Mouse (Mus musculus): Measurements from ENCODE around the gene Zhx3. TPM values are rescaled to one million over a fixed set of nuclear protein-coding genes. Genes with fewer than 3 reads are reported as not detected.

Zhx3 gene
- total and polyA plus RNA-seq, 3 experiments, result 7.9 to 36.8 (median 36.7) TPM

GRCm38 (mm10) chr2:160778034-160778433, 94.8 kb downstream of the Zhx3 start:
- Histone ChIP-seq H3K27me3 (ENCODE audit: control insufficient read depth, insufficient read depth, low read length) (no peaks in the 10 kb centered on the region), H3K79me2 (replicated peaks; ENCODE audit: control insufficient read depth, insufficient read depth, low read length) (no peaks in the 10 kb centered on the region), H3K4me1 (ENCODE audit: control insufficient read depth, insufficient read depth, low read length) (no peaks in the 10 kb centered on the region; the same call in 1 of the 2 replicates), H3K9ac (ENCODE audit: low read depth, low read length) (no peak overlapping the region), H3K4me3 (no peak overlapping the region), H3K36me3 (ENCODE audit: control insufficient read depth, insufficient read depth, low read length) (peaks cover 4% of the 10 kb centered on the region; the same call in 1 of the 2 replicates), H3K27ac (no peak overlapping the region)
- WGBS, result 71% methylated on average over 2 of the region's 2 CpGs
- no peak for TF ChIP-seq POLR2A (IDR thresholded peaks at IDR 0.05; ENCODE audit: insufficient read depth, low read depth, low read length)
- TF ChIP-seq EP300 (IDR thresholded peaks at IDR 0.05; ENCODE audit: insufficient read depth, low read depth, low read length), result no peak
- TF ChIP-seq CTCF (IDR thresholded peaks at IDR 0.05), result no peak
- no peak for DNase-seq
- intact Hi-C loops (cut with DNase I), result no loop called here

DNA sequence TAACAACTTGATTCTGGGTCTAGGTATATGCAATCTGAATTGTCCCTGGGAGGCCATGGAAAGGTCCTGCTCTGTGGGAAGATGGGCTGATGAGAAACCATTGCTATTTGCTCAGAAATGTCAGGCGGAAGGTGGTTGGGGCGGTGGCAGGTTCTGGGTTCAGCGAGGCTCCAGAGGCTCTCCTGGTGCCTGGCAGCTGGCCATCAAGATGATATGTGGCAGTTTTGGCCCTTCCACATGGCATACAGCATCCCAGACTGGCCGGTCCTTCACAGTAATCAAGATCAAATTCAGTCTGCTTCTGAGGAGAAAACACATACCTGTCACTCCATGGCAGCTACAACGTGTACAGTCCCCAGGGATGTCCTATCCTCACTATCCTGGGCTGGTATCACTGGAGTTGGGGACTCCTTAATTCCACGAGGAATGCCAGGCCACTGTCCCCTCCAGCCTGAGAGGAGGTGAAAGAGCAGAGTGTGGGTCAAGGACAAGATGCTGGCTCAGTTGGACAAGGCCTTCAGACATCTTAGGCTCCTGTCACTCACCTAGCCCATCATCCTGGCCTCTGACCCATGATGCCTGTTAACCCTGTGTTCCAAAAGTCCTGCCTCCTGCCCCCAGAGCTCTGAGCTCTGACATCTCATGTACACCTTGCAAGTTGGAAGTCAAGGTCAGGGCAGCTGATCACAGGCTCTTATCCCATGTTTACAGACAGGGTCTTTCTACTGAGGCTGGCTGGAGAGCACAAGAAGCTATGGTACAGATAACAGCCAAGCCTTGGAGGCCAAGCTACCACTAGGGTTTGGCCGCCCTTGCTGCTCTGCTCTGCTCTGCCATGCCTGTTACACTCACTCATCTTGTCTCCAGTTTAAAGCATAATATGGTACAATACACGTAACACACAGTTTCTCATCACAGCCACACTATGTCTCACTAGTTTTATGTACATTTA, 101.2 kb downstream of the Zhx3 start:
- H3K27ac ChIP-seq, result no peak overlapping the region
- peak; percentile 4 to 20 for DNase-seq
- peaks cover 25% of the 10 kb centered on the region for H3K36me3 ChIP-seq (ENCODE audit: control insufficient read depth, insufficient read depth, low read length)

GRCm38 (mm10) chr2:160770871-160771270, 101.9 kb downstream of the Zhx3 start:
- TF ChIP-seq CTCF (IDR thresholded peaks at IDR 0.05), result no peak
- no peak for TF ChIP-seq EP300 (IDR thresholded peaks at IDR 0.05; ENCODE audit: insufficient read depth, low read depth, low read length)
- no peak for TF ChIP-seq POLR2A (IDR thresholded peaks at IDR 0.05; ENCODE audit: insufficient read depth, low read depth, low read length)
- no peak overlapping the region for H3K9ac ChIP-seq (ENCODE audit: low read depth, low read length)

More for the DNA sequence above, 101.2 kb downstream of the Zhx3 start:
- no peak overlapping the region for H3K9ac ChIP-seq (ENCODE audit: low read depth, low read length)
- 84% methylated on average over 8 of the region's 8 CpGs for WGBS
- no peak overlapping the region for H3K4me3 ChIP-seq
- no peaks in the 10 kb centered on the region; the same call in 1 of the 2 replicates for H3K79me2 ChIP-seq (replicated peaks; ENCODE audit: control insufficient read depth, insufficient read depth, low read length)
- H3K4me1 ChIP-seq (ENCODE audit: control insufficient read depth, insufficient read depth, low read length), result peaks cover 25% of the 10 kb centered on the region
- TF ChIP-seq POLR2A (IDR thresholded peaks at IDR 0.05; ENCODE audit: insufficient read depth, low read depth, low read length) (no peak), EP300 (IDR thresholded peaks at IDR 0.05; ENCODE audit: insufficient read depth, low read depth, low read length) (no peak), CTCF (IDR thresholded peaks at IDR 0.05) (no peak)
- intact Hi-C loops (cut with DNase I), result loop anchor here (2.0 kb wide), 1 partner anchor 19 kb away; no protein-coding TSS in a partner anchor
- no peaks in the 10 kb centered on the region for H3K27me3 ChIP-seq (ENCODE audit: control insufficient read depth, insufficient read depth, low read length)

GRCm38 (mm10) chr2:160770409-160770808, 102.4 kb downstream of the Zhx3 start:
- TF ChIP-seq POLR2A (IDR thresholded peaks at IDR 0.05; ENCODE audit: insufficient read depth, low read depth, low read length) (no peak), CTCF (IDR thresholded peaks at IDR 0.05) (no peak)
- no peaks in the 10 kb centered on the region for H3K27me3 ChIP-seq (ENCODE audit: control insufficient read depth, insufficient read depth, low read length)
- no peak for DNase-seq
- peaks cover 26% of the 10 kb centered on the region for H3K36me3 ChIP-seq (ENCODE audit: control insufficient read depth, insufficient read depth, low read length)
- H3K4me1 ChIP-seq (ENCODE audit: control insufficient read depth, insufficient read depth, low read length), result peaks cover 32% of the 10 kb centered on the region
- intact Hi-C loops (cut with DNase I), result no loop called here
- H3K79me2 ChIP-seq (replicated peaks; ENCODE audit: control insufficient read depth, insufficient read depth, low read length), result no peaks in the 10 kb centered on the region; the same call in 1 of the 2 replicates
- no peak overlapping the region for H3K4me3 ChIP-seq
- H3K9ac ChIP-seq (ENCODE audit: low read depth, low read length), result no peak overlapping the region
- H3K27ac ChIP-seq, result no peak overlapping the region

More at GRCm38 (mm10) chr2:160770871-160771270, 101.9 kb downstream of the Zhx3 start:
- WGBS, result 79% methylated on average over 1 of the region's 1 CpGs
- intact Hi-C loops (cut with DNase I), result no loop called here
- H3K79me2 ChIP-seq (replicated peaks; ENCODE audit: control insufficient read depth, insufficient read depth, low read length), result no peaks in the 10 kb centered on the region; the same call in 1 of the 2 replicates
- H3K4me1 ChIP-seq (ENCODE audit: control insufficient read depth, insufficient read depth, low read length), result peaks cover 31% of the 10 kb centered on the region
- DNase-seq, result peak in 1 of 2 experiments; percentile 12
- H3K36me3 ChIP-seq (ENCODE audit: control insufficient read depth, insufficient read depth, low read length), result peaks cover 25% of the 10 kb centered on the region
- no peaks in the 10 kb centered on the region for H3K27me3 ChIP-seq (ENCODE audit: control insufficient read depth, insufficient read depth, low read length)
- H3K4me3 ChIP-seq, result no peak overlapping the region
- no peak overlapping the region for H3K27ac ChIP-seq

DNA sequence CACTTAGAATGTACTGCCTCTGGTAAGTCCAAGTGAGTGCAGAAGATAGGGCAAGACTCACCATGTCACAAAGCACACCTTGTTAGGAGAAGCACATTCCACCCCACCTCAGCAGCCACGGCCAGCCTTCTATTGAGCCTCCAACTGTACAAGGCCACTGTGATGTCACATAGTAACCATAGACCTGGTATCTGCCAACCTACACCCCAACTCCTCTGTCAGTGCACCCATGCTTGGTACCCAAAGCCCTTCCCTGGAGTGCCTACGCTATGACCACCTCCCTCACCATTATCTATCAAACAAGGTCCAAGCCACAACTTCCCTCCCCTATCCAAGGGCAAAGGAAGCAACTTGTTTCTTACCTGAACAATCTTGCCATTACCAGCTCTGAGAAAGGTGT, 103.8 kb downstream of the Zhx3 start:
- TF ChIP-seq POLR2A (IDR thresholded peaks at IDR 0.05; ENCODE audit: insufficient read depth, low read depth, low read length), result no peak
- no peak for TF ChIP-seq CTCF (IDR thresholded peaks at IDR 0.05)
- TF ChIP-seq EP300 (IDR thresholded peaks at IDR 0.05; ENCODE audit: insufficient read depth, low read depth, low read length), result no peak
- no peak for DNase-seq
- Histone ChIP-seq H3K4me3 (no peak overlapping the region), H3K9ac (ENCODE audit: low read depth, low read length) (no peak overlapping the region), H3K27ac (no peak overlapping the region), H3K36me3 (ENCODE audit: control insufficient read depth, insufficient read depth, low read length) (peaks cover 32% of the 10 kb centered on the region), H3K4me1 (ENCODE audit: control insufficient read depth, insufficient read depth, low read length) (peaks cover 38% of the 10 kb centered on the region), H3K79me2 (replicated peaks; ENCODE audit: control insufficient read depth, insufficient read depth, low read length) (no peaks in the 10 kb centered on the region; the same call in 1 of the 2 replicates), H3K27me3 (ENCODE audit: control insufficient read depth, insufficient read depth, low read length) (no peaks in the 10 kb centered on the region)
- intact Hi-C loops (cut with DNase I), result no loop called here
- WGBS, result 98% methylated on average over 2 of the region's 2 CpGs
